Mouse (Mus musculus): ENCODE data around the gene Cldn34c2. TPM values are rescaled to one million over a fixed set of nuclear protein-coding genes. Genes with fewer than 3 reads are reported as not detected.
"Not testable (repeated sequence)": the region's sequence is repeated elsewhere in the genome, so short reads cannot be mapped to it uniquely, and the experiment has no call there.

Gene Cldn34c2
- total RNA-seq (2014; fragmentation: Nextera tagmentation) (not detected in 2 replicates), total RNA-seq (2017) (0.22 TPM in 1 of 2 replicates, not detected in the other), polyA plus RNA-seq (2012) (not detected in 2 replicates)

- H3K36me3 ChIP-seq (replicated peaks); ATAC-seq (ENCODE audit: extremely low read depth, insufficient number of reproducible peaks, low FRiP score, poor library complexity, severe bottlenecking); H3K27me3 ChIP-seq (ENCODE audit: insufficient read depth, low read length); H3K4me1 ChIP-seq (ENCODE audit: insufficient read depth, low read depth, low read length); H3K4me3 ChIP-seq (ENCODE audit: low read depth, low read length); H3K9me3 ChIP-seq (replicated peaks); DNase-seq (ENCODE audit: low spot score): not testable (repeated sequence)
Measured at GRCm38 (mm10) chrX:123581400-123581799, at the start of gene Cldn34c2. Cldn34c2 (plus strand) TSS chrX:123581700.

DNA sequence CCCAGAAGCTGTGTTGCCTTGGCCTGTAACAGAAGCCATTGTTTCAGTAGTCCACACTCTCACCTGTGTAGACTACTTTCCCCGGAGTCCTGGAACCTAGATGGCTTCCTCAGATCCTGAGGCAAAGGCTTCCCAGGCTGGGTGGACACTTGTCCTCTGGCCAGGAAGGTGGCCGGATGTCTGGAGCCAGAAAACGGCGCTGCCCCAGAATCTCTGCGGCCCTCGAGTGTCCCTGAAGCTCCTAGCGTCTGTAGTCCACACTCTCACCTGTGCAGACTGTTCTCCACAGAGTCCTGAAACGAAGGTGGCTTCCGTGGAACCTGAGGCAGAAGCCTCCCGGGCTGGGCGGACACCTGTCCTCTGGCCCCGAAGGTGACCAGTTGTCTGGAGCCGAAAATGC lies 30.1 kb upstream of the Cldn34c2 start:
- H3K9me3 ChIP-seq (replicated peaks), result not testable (repeated sequence)

DNA sequence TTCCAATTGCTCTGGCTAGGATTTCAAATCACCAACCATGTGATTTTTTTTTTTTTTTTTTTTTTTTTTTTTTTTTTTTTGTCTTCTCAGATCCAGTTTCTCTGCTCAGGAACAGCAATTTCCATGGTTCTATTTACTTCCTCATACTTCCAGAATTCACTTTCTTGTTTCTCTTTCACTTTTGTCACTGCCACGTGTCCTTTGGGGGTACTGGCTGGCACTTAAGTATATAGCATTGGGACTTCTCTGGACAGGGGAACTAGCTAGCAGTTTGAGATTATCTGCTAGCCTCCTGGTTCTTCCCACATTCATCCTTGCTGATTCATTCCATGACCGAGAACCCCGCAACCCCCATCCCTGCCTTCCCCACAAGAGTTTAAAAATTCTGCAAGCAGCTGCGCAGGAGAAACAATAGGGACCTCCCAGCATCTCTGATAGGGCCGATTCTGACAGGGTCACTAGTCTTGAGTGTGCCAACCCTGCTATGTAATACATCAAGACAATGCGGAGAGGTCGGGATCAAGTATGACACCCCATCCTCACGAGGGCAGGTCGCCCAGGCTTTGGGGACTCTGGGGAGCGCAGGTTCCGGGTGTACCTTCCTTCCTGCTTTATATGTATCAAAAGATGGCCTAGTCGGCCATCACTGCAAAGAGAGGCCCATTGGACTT lies 30.8 kb downstream of the Cldn34c2 start:
- not testable (repeated sequence) for DNase-seq (ENCODE audit: low spot score); H3K36me3 ChIP-seq (replicated peaks); H3K9me3 ChIP-seq (replicated peaks); H3K4me3 ChIP-seq (ENCODE audit: low read depth, low read length); H3K27me3 ChIP-seq (ENCODE audit: insufficient read depth, low read length); H3K4me1 ChIP-seq (ENCODE audit: insufficient read depth, low read depth, low read length)
- peak; percentile 54 for ATAC-seq (ENCODE audit: extremely low read depth, insufficient number of reproducible peaks, low FRiP score, poor library complexity, severe bottlenecking)

More for the DNA sequence above, 30.1 kb upstream of the Cldn34c2 start:
- not testable (repeated sequence) for DNase-seq (ENCODE audit: low spot score); H3K36me3 ChIP-seq (replicated peaks); H3K4me3 ChIP-seq (ENCODE audit: low read depth, low read length); H3K4me1 ChIP-seq (ENCODE audit: insufficient read depth, low read depth, low read length); H3K27me3 ChIP-seq (ENCODE audit: insufficient read depth, low read length); ATAC-seq (ENCODE audit: extremely low read depth, insufficient number of reproducible peaks, low FRiP score, poor library complexity, severe bottlenecking)

Other genes starting within 250 kb of the Cldn34c2 start
- not detected in 2 replicates for gene Gm17467, start 123.1 kb downstream of the Cldn34c2 start, total RNA-seq (2014; fragmentation: Nextera tagmentation)
- gene Gm17467, start 123.1 kb downstream of the Cldn34c2 start, total RNA-seq (2017), result not detected in 2 replicates
- gene Gm17467, start 123.1 kb downstream of the Cldn34c2 start, polyA plus RNA-seq (2012), result not detected in 2 replicates
- not detected in 2 replicates for gene Cldn34c3, start 212.0 kb downstream of the Cldn34c2 start, total RNA-seq (2014; fragmentation: Nextera tagmentation)
- gene Cldn34c3, start 212.0 kb downstream of the Cldn34c2 start, total RNA-seq (2017), result not detected in 2 replicates
- not detected in 2 replicates for gene Cldn34c3, start 212.0 kb downstream of the Cldn34c2 start, polyA plus RNA-seq (2012)

Measured in G1E (cell line).